Mouse (Mus musculus) lung, adult 2 months (tissue): ENCODE measurements at regions not wholly inside any gene's neighbourhood (a gene's known extent, or its start where the extent isn't known, plus 50 kb on each side); places are given as distances from the start of the nearest gene placed in this dataset.

Experiments
- CTCF ChIP-seq: fragments of 200-500 bp; IDR thresholded peaks from 2 replicates; pipeline ENCODE4 v1.5.1; 2011; ENCODE audit warnings: mild to moderate bottlenecking, low read length, control low read depth; ENCODE audit not compliant: insufficient read depth
- POLR2A ChIP-seq: fragments of 200-500 bp; IDR thresholded peaks from 2 replicates; pipeline ENCODE4 v1.6.1; 2011; ENCODE audit warnings: low read depth, mild to moderate bottlenecking, control low read depth, low read length, borderline replicate concordance; ENCODE audit errors: extremely low read depth

DNA sequence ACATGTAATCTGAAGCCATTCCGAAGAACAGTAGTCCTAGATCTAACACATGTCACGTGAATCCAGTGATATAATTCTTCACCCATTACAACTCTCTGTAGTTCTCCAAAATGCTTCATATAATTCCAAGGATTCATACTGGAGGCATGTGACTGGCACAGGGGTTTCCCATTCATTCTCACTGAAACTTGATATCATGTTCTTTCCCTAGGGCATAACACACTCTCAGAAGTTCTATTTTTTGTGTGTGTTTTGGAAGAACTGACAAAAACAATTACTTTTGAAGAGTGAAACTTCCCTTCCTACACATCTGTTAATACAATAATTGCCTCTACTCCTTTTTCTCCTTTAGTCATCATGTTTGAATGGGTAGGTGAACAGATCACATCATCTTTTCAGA, 150.0 kb upstream of the Agr3 start:
- TF ChIP-seq CTCF, result no peak
- no peak for TF ChIP-seq POLR2A
